Mouse (Mus musculus): ENCODE data around the gene Nkx2-3. TPM values are rescaled to one million over a fixed set of nuclear protein-coding genes. Genes with fewer than 3 reads are reported as not detected.

The Nkx2-3 gene
- polyA plus RNA-seq, 1 experiment from 2014 or later = 2.7 TPM

- 3% methylated on average over 11 of the region's 11 CpGs for WGBS
- ATAC-seq (replicated peaks; ENCODE audit: insufficient number of reproducible peaks, low FRiP score, low TSS enrichment, low read depth) (no peak), DNase-seq (ENCODE audit: low spot score) (peak; percentile 54)
- Histone ChIP-seq H3K9me3 (replicated peaks; ENCODE audit: control insufficient read depth, low read length) (no peaks in the 10 kb centered on the region), H3K4me1 (ENCODE audit: control insufficient read depth, insufficient read depth, low read length) (no peaks in the 10 kb centered on the region), H3K36me3 (replicated peaks; ENCODE audit: control insufficient read depth, insufficient read depth, low read depth, low read length) (no peaks in the 10 kb centered on the region), H3K9ac (replicated peaks; ENCODE audit: low read length) (no peak overlapping the region), H3K4me3 (ENCODE audit: low read depth, low read length) (no peak overlapping the region), H3K4me2 (ENCODE audit: low read depth, low read length) (no peak overlapping the region), H3K27me3 (ENCODE audit: control insufficient read depth, insufficient read depth, low read length) (peaks cover 82% of the 10 kb centered on the region), H3K27ac (replicated peaks; ENCODE audit: low read depth, low read length) (no peak overlapping the region)
Observed at GRCm38 (mm10) chr19:43607842-43608680, 4.1 kb upstream of the Nkx2-3 start.

GRCm38 (mm10) chr19:43608711-43609457 is 3.2 kb upstream of the Nkx2-3 start:
- no peaks in the 10 kb centered on the region for H3K36me3 ChIP-seq (replicated peaks; ENCODE audit: control insufficient read depth, insufficient read depth, low read depth, low read length)
- no peaks in the 10 kb centered on the region for H3K4me1 ChIP-seq (ENCODE audit: control insufficient read depth, insufficient read depth, low read length)
- peaks cover 79% of the 10 kb centered on the region for H3K27me3 ChIP-seq (ENCODE audit: control insufficient read depth, insufficient read depth, low read length)
- WGBS = 11% methylated on average over 8 of the region's 8 CpGs
- H3K4me3 ChIP-seq (ENCODE audit: low read depth, low read length) = no peak overlapping the region
- DNase-seq (ENCODE audit: low spot score) = no peak
- no peak overlapping the region for H3K9ac ChIP-seq (replicated peaks; ENCODE audit: low read length)
- no peak for ATAC-seq (replicated peaks; ENCODE audit: insufficient number of reproducible peaks, low FRiP score, low TSS enrichment, low read depth)
- H3K9me3 ChIP-seq (replicated peaks; ENCODE audit: control insufficient read depth, low read length) = no peaks in the 10 kb centered on the region
- H3K4me2 ChIP-seq (ENCODE audit: low read depth, low read length) = no peak overlapping the region
- H3K27ac ChIP-seq (replicated peaks; ENCODE audit: low read depth, low read length) = no peak overlapping the region

- peak; percentile 27 for DNase-seq (ENCODE audit: low spot score)
- no peak overlapping the region for H3K4me3 ChIP-seq (ENCODE audit: low read depth, low read length)
- no peak overlapping the region for H3K4me2 ChIP-seq (ENCODE audit: low read depth, low read length)
Observed at GRCm38 (mm10) chr19:43609458-43610330, 2.4 kb upstream of the Nkx2-3 start.

GRCm38 (mm10) chr19:43610341-43610848 is 1.7 kb upstream of the Nkx2-3 start:
- ATAC-seq (replicated peaks; ENCODE audit: insufficient number of reproducible peaks, low FRiP score, low TSS enrichment, low read depth) (no peak), DNase-seq (ENCODE audit: low spot score) (peak; percentile 36)
- Histone ChIP-seq H3K9ac (replicated peaks; ENCODE audit: low read length) (no peak overlapping the region), H3K36me3 (replicated peaks; ENCODE audit: control insufficient read depth, insufficient read depth, low read depth, low read length) (no peaks in the 10 kb centered on the region), H3K27me3 (ENCODE audit: control insufficient read depth, insufficient read depth, low read length) (peaks cover 75% of the 10 kb centered on the region), H3K27ac (replicated peaks; ENCODE audit: low read depth, low read length) (no peak overlapping the region), H3K4me3 (ENCODE audit: low read depth, low read length) (no peak overlapping the region), H3K4me2 (ENCODE audit: low read depth, low read length) (no peak overlapping the region), H3K9me3 (replicated peaks; ENCODE audit: control insufficient read depth, low read length) (no peaks in the 10 kb centered on the region), H3K4me1 (ENCODE audit: control insufficient read depth, insufficient read depth, low read length) (no peaks in the 10 kb centered on the region)
- under 1% methylated on average over 32 of the region's 32 CpGs for WGBS

More at GRCm38 (mm10) chr19:43609458-43610330, 2.4 kb upstream of the Nkx2-3 start:
- H3K27ac ChIP-seq (replicated peaks; ENCODE audit: low read depth, low read length) = no peak overlapping the region
- ATAC-seq (replicated peaks; ENCODE audit: insufficient number of reproducible peaks, low FRiP score, low TSS enrichment, low read depth) = no peak
- H3K4me1 ChIP-seq (ENCODE audit: control insufficient read depth, insufficient read depth, low read length) = no peaks in the 10 kb centered on the region
- no peak overlapping the region for H3K9ac ChIP-seq (replicated peaks; ENCODE audit: low read length)
- WGBS = 1% methylated on average over 25 of the region's 25 CpGs
- peaks cover 77% of the 10 kb centered on the region for H3K27me3 ChIP-seq (ENCODE audit: control insufficient read depth, insufficient read depth, low read length)
- H3K9me3 ChIP-seq (replicated peaks; ENCODE audit: control insufficient read depth, low read length) = no peaks in the 10 kb centered on the region
- no peaks in the 10 kb centered on the region for H3K36me3 ChIP-seq (replicated peaks; ENCODE audit: control insufficient read depth, insufficient read depth, low read depth, low read length)

GRCm38 (mm10) chr19:43611110-43611509 is 1.0 kb upstream of the Nkx2-3 start:
- H3K27me3 ChIP-seq (ENCODE audit: control insufficient read depth, insufficient read depth, low read length) = peaks cover 73% of the 10 kb centered on the region
- H3K9ac ChIP-seq (replicated peaks; ENCODE audit: low read length) = no peak overlapping the region
- H3K9me3 ChIP-seq (replicated peaks; ENCODE audit: control insufficient read depth, low read length) = no peaks in the 10 kb centered on the region
- H3K4me1 ChIP-seq (ENCODE audit: control insufficient read depth, insufficient read depth, low read length) = no peaks in the 10 kb centered on the region
- 2% methylated on average over 8 of the region's 8 CpGs for WGBS
- H3K36me3 ChIP-seq (replicated peaks; ENCODE audit: control insufficient read depth, insufficient read depth, low read depth, low read length) = no peaks in the 10 kb centered on the region
- no peak overlapping the region for H3K27ac ChIP-seq (replicated peaks; ENCODE audit: low read depth, low read length)
- H3K4me2 ChIP-seq (ENCODE audit: low read depth, low read length) = no peak overlapping the region
- no peak overlapping the region for H3K4me3 ChIP-seq (ENCODE audit: low read depth, low read length)
- DNase-seq (ENCODE audit: low spot score) (peak; percentile 30), ATAC-seq (replicated peaks; ENCODE audit: insufficient number of reproducible peaks, low FRiP score, low TSS enrichment, low read depth) (no peak)

GRCm38 (mm10) chr19:43611561-43611960 is 564 bp upstream of the Nkx2-3 start:
- H3K4me1 ChIP-seq (ENCODE audit: control insufficient read depth, insufficient read depth, low read length) = peaks cover 2% of the 10 kb centered on the region; the same call in 1 of the 2 replicates
- peak; percentile 26 for DNase-seq (ENCODE audit: low spot score)

GRCm38 (mm10) chr19:43612501-43612971 is 411 bp downstream of the Nkx2-3 start:
- H3K4me2 ChIP-seq (ENCODE audit: low read depth, low read length) = peak overlapping the region; percentile 5; the same call in 1 of the 2 replicates
- H3K27ac ChIP-seq (replicated peaks; ENCODE audit: low read depth, low read length) = no peak overlapping the region
- H3K27me3 ChIP-seq (ENCODE audit: control insufficient read depth, insufficient read depth, low read length) = peaks cover 73% of the 10 kb centered on the region
- 1% methylated on average over 23 of the region's 23 CpGs for WGBS
- ATAC-seq (replicated peaks; ENCODE audit: insufficient number of reproducible peaks, low FRiP score, low TSS enrichment, low read depth) = no peak
- no peak for DNase-seq (ENCODE audit: low spot score)
- no peaks in the 10 kb centered on the region for H3K9me3 ChIP-seq (replicated peaks; ENCODE audit: control insufficient read depth, low read length)
- H3K9ac ChIP-seq (replicated peaks; ENCODE audit: low read length) = no peak overlapping the region; the same call in 1 of the 2 replicates
- peak overlapping the region; percentile 18 for H3K4me3 ChIP-seq (ENCODE audit: low read depth, low read length)
- H3K4me1 ChIP-seq (ENCODE audit: control insufficient read depth, insufficient read depth, low read length) = peaks cover 2% of the 10 kb centered on the region; the same call in 1 of the 2 replicates
- H3K36me3 ChIP-seq (replicated peaks; ENCODE audit: control insufficient read depth, insufficient read depth, low read depth, low read length) = no peaks in the 10 kb centered on the region

More at GRCm38 (mm10) chr19:43611561-43611960, 564 bp upstream of the Nkx2-3 start:
- Histone ChIP-seq H3K27me3 (ENCODE audit: control insufficient read depth, insufficient read depth, low read length) (peaks cover 73% of the 10 kb centered on the region), H3K27ac (replicated peaks; ENCODE audit: low read depth, low read length) (no peak overlapping the region), H3K9ac (replicated peaks; ENCODE audit: low read length) (no peak overlapping the region), H3K9me3 (replicated peaks; ENCODE audit: control insufficient read depth, low read length) (no peaks in the 10 kb centered on the region), H3K36me3 (replicated peaks; ENCODE audit: control insufficient read depth, insufficient read depth, low read depth, low read length) (no peaks in the 10 kb centered on the region), H3K4me3 (ENCODE audit: low read depth, low read length) (no peak overlapping the region), H3K4me2 (ENCODE audit: low read depth, low read length) (no peak overlapping the region)
- WGBS = 2% methylated on average over 12 of the region's 12 CpGs
- no peak for ATAC-seq (replicated peaks; ENCODE audit: insufficient number of reproducible peaks, low FRiP score, low TSS enrichment, low read depth)
